16 mouse cellular contexts compared by ENCODE assay signal in the genomic region with DNA sequence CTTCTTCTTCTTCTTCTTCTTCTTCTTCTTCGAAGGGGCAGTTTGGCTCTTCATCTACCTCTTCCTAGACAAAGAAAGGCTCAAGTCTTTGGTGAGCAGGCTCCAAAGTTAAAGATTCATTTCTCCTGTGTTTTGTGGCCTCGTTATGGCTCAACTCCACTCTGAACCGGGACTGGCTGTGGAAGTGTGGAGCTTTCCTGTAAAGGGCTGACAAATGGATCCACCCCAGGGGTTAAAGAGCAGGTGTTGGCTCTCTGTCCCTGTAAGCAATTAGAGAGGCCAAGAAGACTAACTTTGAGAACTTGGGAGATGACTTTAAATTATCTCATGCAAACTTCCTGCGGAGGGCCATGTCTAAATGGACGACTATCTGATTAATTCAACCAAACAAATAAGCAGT. TPM values are rescaled to one million over a fixed set of nuclear protein-coding genes. Genes with fewer than 3 reads are reported as not detected.
"Had no signal": no experiment of that assay in that cellular context is flagged by ENCODE, and none has a peak within 500 bp of the region (broad histone marks: within the 10 kb centered on the region; RNA-seq: fewer than 3 reads in every experiment).

No protein-coding gene starts in this region.

- ATAC-seq: liver, embryonic 12.5 days had no signal

- DNase-seq: kidney, postnatal 36 days; left cerebral cortex, postnatal 4 days; lung, embryonic 14.5 days; lung, postnatal 10 days; lung, postnatal 4 days; right cerebral cortex, adult 18-20 months; right cerebral cortex, postnatal 4 days; spleen, adult 18-20 months; thymus, adult 2 months; thymus, postnatal 25 days had no signal

- H3K9ac ChIP-seq: intestine, embryonic 15.5 days; limb, embryonic 15.5 days; liver, embryonic 12.5 days; lung, embryonic 14.5 days; midbrain, embryonic 12.5 days; stomach, embryonic 15.5 days had no signal

- H3K4me3 ChIP-seq: intestine, embryonic 15.5 days; liver, embryonic 12.5 days had no signal

- H3K9me3 ChIP-seq: intestine, embryonic 15.5 days; limb, embryonic 15.5 days; liver, embryonic 12.5 days; midbrain, embryonic 12.5 days; stomach, embryonic 15.5 days had no signal

- H3K27ac ChIP-seq: intestine, embryonic 15.5 days; limb, embryonic 15.5 days; liver, embryonic 12.5 days; midbrain, embryonic 12.5 days; stomach, embryonic 15.5 days had no signal

- H3K36me3 ChIP-seq: intestine, embryonic 15.5 days; limb, embryonic 15.5 days; liver, embryonic 12.5 days; midbrain, embryonic 12.5 days; stomach, embryonic 15.5 days had no signal

RNA-seq across cellular contexts. Expression of a gene that starts 4.0 kb away (rescaled TPM):
- polyA plus RNA-seq: liver, embryonic 16.5 days had no signal
